Mouse (Mus musculus) kidney, adult 11 months (tissue): ENCODE measurements around the gene Ncbp3.

Experiments used
- DNase-seq: peaks from one replicate; pipeline ENCODE4 v3.0.0; 2022

Gene Ncbp3

DNA sequence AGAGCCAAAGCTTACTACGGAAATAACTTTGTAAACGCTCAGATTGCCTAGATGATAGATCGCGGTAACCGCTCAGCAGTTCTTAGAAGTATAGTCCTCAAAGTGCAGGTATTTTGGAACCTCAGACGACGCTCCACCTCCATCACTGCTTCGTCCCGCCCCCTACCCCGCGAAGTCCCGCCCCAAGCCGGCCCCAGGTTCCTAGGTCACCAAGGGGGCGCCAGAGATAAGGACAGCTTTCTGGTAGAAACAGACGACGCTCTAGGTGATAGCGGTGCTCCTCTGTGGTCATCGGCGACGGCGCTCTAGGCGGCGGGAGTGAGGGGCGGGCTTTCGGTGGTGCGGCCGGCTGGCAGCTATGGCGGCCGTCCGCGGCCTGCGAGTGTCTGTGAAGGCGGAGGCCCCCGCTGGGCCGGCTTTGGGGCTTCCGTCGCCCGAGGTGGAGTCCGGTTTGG is at the start of gene Ncbp3:
Gene Ncbp3, plus strand, starts transcription at position 242 of the 455 bp plus-strand sequence.
- peak; percentile 96 for DNase-seq

- no peak for DNase-seq
These were observed 48.8 kb upstream of the Ncbp3 start, which contains the start of gene P2rx1 for GRCm38 (mm10) chr11:72998771-72999170. P2rx1 (plus strand) TSS chr11:72999103.

DNA sequence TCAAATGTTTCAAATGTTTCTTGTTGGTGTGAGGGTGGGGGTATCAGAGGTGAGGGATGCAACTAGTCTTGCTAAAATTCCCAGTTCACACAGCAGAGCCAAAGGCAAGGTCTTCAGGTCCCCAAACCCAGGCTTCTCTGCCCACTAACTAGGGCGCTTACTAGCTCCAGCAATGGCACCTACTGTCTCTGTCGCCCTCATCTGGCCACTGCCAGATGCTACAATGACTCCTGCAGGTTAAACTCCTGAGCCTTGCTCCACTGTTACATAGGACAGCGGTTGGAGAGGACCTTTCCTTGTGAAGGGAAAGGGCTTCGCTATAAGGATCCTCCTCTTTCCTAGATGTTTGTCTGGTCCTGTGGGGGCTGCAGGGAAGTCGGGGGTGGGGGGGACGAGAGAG is 46.6 kb upstream of the Ncbp3 start:
- peak; percentile 62 for DNase-seq

- DNase-seq, result peak; percentile 56
These were observed 41.2 kb upstream of the Ncbp3 start for GRCm38 (mm10) chr11:73006377-73006776.

GRCm38 (mm10) chr11:73007113-73007512 is 40.5 kb upstream of the Ncbp3 start:
- DNase-seq, result no peak

DNA sequence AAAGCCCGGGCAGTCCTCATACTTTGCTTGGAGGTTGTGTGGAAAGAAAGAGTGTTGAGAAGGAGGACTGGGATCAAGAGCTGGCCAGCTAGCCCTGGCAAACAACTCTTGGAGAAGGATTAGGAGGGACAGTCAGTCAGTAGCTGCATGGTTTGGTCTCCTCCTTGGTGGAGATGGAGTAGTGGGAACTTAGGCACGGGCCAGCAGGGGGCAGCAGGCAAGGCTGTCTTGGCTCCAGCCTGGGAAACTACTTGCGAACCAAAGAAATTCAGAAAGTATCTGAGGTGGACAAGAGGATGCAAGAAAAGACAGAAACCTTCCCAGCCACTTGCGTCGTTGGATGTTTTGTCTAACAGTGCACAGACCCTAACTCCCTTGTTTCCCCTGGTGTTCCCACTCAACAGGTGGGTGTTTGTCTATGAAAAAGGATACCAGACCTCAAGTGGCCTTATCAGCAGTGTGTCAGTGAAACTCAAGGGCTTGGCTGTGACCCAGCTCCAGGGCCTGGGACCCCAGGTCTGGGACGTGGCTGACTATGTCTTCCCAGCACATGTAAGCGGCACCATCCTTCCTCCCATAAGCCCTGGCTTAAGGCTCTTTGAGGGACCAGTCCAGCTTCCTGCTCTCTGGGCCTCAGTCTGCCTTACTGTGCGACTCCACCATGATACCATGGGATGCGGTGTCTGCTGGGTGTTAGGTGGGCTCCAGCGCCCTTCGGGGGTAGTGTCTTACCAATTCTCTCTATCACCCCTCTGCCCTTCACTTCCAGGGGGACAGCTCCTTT is 39.7 kb upstream of the Ncbp3 start:
- DNase-seq, result peak; percentile 30

- no peak for DNase-seq
These were observed 38.8 kb upstream of the Ncbp3 start for GRCm38 (mm10) chr11:73008826-73009225.

DNA sequence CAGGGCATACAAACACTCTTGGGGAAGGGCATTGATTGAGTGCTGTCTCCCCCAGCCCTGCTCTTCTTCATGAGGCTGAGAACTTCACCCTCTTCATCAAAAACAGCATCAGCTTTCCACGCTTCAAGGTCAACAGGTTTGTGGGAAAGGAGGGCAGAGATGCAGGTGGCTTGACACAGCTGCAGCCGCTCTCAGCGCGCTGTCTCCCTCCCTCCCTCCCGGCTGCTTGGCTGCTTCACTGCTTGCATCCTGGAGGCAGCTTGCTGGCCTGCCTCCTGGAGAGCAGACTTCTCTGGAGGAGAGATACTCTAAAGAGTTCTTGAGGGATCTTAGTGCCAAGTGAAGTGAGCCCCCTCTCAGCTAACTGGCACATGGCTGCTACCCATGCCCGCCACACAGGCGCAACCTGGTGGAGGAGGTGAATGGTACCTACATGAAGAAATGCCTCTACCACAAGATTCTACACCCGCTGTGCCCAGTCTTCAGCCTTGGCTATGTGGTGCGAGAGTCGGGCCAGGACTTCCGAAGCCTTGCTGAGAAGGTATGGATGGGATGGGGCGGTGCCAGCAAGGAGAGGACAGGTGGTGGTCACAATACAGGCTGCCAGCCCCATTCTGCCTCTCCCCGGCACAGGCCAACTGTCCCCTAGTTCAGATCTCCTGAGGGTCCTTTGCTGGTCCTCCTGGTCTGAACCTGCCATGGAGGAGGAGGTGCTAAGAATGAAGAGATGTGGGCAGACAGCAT is 37.9 kb upstream of the Ncbp3 start:
- DNase-seq, result no peak

GRCm38 (mm10) chr11:73013981-73014380 is 33.6 kb upstream of the Ncbp3 start:
- DNase-seq, result peak; percentile 77

DNA sequence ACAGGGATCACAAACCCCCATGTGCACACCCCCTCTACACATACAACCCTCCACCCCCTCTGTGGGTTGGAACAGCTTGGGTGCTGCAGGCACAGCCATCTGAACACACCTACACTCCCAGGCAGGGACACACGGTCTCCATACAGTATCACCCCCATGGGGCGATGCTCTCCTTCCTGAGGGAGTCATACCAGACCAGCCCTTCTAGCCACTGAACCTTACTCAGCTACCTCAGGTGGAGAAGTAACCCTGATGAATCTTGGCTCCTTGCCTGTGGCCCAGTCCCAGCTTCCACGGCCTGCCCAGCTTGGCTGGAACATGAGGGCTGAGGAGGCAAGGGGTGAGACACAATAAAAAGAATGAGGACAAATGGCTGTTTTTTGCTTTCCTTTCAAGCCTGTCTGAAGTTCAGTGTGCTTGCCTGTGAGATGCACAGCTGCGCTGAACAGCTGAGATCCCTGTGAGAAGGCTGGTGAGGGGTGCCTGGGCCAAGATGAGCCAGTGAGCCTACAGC is 32.7 kb upstream of the Ncbp3 start:
- peak; percentile 71 for DNase-seq

DNA sequence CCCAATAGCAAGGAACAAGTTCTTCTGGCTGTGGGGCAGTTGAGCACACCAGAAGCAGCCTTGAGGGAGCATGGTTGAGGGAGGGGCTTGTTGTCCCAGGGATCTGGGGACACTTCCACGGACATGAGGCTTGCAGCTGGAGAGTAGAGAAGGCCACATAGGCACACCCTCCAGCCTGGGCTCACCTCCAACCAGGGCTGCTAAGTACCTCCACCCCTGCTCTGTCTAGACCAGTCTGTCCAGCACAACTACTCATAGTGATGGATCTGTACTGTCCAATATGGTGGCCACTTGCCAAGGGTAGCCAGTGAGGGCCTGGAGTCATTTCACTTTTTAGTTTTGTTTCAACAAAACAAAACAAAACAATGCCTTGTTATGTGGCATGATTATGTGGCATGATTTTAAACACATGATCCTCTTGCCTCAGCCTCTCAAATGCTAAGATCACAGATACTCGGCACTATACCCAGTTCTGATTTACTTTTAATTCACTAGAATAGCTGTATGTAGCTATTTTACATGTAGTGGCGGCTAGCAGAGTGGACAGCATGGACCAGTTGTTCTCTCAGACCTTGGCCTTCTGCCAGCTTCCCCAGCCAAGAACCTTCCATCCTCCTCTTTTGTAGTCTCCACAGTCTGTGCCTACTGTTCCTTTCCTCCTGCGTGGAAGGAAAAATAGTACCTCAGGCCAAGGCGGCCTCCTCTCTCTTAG is 32.0 kb upstream of the Ncbp3 start:
- no peak for DNase-seq

GRCm38 (mm10) chr11:73016103-73016420 is 31.5 kb upstream of the Ncbp3 start:
- DNase-seq, result no peak

DNA sequence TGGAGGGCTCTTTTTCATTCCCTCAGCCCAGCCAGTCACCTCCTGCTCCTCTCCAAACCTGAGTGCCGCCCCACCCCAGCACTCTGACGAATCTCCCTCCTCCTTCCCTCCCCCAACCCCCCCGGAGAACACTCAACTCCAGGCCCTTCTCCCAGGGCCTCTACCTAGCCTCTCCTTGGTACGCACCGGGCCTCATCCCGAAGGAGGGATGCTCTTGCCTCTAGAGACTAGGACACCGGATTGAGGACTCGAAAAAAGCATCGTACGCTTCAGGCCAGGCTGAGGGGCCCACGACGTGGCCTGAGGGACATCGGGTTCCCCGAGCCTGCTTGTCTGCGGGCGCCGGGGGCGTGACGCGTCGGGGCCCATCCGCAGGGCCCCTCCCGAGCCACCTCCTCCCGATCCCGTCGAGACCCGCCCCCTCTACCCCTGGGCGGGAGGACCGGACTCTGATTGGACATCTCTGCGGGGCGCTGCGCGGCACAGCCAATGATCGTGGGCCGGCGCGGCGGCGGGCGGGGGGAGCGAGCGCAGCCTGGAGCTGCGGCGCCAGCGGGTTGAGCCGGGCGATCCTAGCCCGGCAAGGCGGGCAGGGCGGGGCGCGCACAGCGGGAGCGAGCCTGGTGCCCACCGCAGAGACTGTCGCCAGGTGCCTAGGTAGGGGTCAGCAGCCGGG is 29.0 kb upstream of the Ncbp3 start, which contains the start of gene Camkk1:
Gene Camkk1, plus strand, starts transcription at position 538 of the 676 bp plus-strand sequence.
- peak; percentile 86 for DNase-seq

DNA sequence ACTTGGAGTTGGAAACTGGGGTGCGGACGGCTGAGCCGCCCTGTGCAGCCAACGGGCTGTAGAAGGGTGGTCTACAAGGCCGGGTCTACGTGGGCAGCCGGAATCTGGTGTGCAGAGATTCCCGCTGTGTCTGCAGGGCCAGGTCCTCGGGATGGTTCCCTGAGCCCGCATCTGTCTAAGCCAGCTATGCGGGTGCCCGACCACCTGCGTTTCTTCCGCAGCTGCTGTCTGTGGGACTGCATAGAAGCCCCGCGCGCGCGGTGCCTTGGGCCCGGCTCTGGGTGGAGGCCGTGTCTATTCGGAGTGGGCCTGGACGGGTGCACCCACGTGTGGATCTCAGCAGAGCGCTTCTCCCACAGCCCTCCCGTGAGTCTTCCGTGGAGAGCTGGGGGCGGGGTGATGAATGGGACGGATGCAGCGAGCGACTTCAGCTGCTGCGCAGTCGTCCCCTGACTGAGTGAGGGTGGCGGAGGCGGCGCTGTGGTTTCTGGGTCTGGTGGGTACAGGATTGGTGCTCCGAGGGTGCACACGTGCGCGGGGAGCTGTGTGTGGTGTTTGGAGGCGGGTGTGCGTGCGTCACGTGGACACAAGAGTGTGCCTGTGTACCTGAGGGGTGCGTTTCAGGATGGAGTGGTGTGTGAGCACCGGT is 28.3 kb upstream of the Ncbp3 start:
- DNase-seq, result peak; percentile 33

DNA sequence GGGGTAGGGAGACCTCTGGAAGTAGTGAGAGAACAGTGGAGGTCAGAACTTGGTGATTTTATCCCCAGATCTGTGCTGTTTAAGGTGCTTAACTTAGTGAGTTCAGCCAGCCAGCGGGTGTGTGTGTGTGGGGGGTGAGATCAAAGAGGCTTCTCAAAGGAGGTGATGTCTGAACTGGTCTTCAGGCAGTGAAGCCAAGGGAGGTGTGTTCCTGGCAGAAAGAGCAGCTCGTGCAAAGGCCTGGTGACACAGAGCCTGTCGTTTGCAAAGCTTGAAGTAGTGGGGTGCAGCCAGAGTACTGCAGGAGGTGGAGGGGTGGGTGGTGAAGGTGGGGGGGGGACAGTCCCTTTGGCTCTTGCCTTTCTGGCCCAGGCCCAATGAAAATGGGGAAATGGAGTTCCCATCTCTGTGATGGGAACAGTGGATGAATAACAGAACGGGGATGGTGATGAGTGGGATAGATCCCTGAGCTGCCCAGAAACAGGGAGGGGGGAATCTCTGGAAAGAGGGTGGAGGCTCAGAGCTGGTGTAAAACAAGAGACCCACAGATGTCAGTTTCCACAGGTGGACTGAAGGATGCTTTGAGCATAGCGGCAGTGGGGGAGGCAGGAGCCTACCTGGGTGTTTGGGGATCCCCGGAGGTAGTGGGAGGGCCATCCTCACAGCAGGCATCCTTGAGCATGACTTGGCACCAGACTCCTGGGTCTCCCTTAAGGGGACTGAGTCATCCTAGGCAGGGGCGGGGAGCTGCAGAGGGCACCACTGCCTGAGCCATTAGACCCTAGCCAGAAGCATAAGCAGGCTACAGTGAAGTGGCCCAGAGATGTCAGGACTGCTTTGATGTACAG is 26.4 kb upstream of the Ncbp3 start:
- no peak for DNase-seq

GRCm38 (mm10) chr11:73023099-73023498 is 24.5 kb upstream of the Ncbp3 start:
- no peak for DNase-seq

DNA sequence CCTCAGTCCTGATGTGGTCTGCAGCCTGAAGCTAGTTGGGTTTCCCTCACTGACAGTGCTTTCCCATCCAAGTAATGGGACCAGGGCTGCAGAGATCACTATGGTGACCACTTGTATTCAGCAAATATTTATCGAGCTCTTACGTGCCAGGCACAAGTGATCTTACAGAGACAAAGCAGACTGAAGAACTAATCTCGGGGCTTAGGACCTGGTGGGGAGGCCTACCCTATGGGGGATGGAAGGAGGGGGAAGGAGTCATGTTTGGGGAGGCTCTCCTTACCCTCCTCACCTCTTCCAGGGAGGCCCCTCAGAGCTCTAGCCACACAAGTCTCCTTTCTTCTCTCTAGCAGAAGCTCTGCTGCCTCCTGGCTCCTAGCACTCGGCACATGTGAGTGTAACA is 23.8 kb upstream of the Ncbp3 start:
- no peak for DNase-seq

DNA sequence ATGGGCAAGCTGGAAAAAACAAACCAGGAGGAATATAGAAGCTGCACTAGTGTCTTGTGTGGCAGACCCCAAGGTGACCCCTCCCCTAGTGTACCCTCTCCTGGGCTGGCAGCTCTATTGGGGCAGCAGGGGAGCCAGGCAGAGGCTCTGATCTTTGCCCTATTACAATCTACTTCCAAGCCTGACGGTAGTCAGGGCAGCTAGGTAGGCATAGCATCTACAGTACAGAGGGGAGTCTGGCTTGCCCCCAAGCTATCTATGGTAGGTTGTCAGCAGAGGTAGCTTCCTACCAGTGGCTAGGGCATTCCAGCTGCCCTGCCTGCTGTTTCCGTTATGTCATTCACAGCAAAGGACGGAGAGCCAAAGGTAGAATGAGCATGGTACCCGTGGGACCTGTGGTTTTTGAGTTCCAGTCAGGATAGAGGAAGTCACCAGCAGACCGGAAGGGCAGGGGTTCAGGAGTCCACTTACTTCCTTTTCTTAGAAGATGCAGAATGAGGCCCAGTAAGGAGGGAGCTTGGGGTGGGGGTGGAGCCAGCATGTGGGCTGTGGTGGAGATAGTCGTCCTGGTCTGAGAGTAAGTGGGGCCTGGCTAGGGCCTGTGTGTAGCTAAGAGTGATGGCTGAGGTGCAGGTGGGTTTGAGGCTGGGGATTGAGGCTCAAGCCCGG is 23.2 kb upstream of the Ncbp3 start:
- peak; percentile 43 for DNase-seq

- no peak for DNase-seq
These were observed 20.6 kb upstream of the Ncbp3 start for GRCm38 (mm10) chr11:73026961-73027360.

DNA sequence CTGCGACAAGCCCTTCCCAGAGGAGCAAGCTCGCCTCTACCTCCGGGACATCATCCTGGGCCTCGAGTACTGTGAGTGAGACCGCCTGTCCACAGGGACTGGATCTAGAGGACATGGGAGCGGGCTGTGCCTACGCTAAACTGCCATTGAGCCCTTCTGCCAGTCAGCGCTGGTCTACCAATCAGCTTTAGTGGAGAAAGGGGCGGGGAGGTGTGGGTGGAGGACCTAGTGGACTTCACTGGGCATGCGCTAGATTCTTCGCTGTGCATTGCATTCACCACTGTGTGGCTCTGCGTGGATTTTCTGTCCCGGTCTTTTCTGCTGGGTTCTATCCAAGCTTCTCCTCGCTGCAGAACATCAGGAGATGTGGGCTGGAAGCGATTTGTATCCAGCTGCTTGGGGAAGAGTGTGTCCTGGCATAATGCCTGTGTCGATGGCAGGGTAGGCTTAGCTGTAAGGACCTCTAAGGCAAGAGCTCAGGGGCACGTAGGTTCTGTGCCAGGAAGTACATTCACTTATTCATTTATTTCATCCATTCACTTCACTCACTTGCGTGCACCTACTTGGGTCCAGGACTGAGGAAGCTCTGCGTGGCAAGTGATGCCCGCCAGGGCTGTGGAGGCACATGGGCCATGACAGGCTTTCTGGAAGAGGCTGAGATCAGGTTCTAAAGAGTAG is 16.6 kb upstream of the Ncbp3 start:
- peak; percentile 92 for DNase-seq
